Mouse (Mus musculus): Measurements from ENCODE around the gene Tmem151b. TPM values are rescaled to one million over a fixed set of nuclear protein-coding genes. Genes with fewer than 3 reads are reported as not detected.

The Tmem151b gene
- polyA plus RNA-seq, 1 experiment from 2014 or later, result 14.3 TPM

- Histone ChIP-seq H3K4me2 (ENCODE audit: low read depth, low read length) (no peak overlapping the region), H3K36me3 (ENCODE audit: control insufficient read depth, insufficient read depth, low read length) (no peaks in the 10 kb centered on the region), H3K4me3 (ENCODE audit: low read depth, low read length) (no peak overlapping the region), H3K27me3 (ENCODE audit: control insufficient read depth, insufficient read depth, low read length) (no peaks in the 10 kb centered on the region), H3K27ac (ENCODE audit: low read depth, low read length) (no peak overlapping the region), H3K4me1 (ENCODE audit: control insufficient read depth, insufficient read depth, low read length) (no peaks in the 10 kb centered on the region), H3K9ac (replicated peaks; ENCODE audit: low read depth, low read length) (no peak overlapping the region), H3K9me3 (ENCODE audit: control insufficient read depth, low read length) (no peaks in the 10 kb centered on the region)
- no peak for ATAC-seq (ENCODE audit: low read depth)
- WGBS, result 25% methylated on average over 5 of the region's 5 CpGs
Measured at GRCm38 (mm10) chr17:45526571-45526970, 22.9 kb downstream of the Tmem151b start.

- ATAC-seq (ENCODE audit: low read depth), result no peak
- no peak overlapping the region for H3K4me2 ChIP-seq (ENCODE audit: low read depth, low read length)
- no peaks in the 10 kb centered on the region for H3K4me1 ChIP-seq (ENCODE audit: control insufficient read depth, insufficient read depth, low read length)
- no peaks in the 10 kb centered on the region for H3K36me3 ChIP-seq (ENCODE audit: control insufficient read depth, insufficient read depth, low read length)
- no peak overlapping the region for H3K27ac ChIP-seq (ENCODE audit: low read depth, low read length)
- H3K27me3 ChIP-seq (ENCODE audit: control insufficient read depth, insufficient read depth, low read length), result no peaks in the 10 kb centered on the region
- no peaks in the 10 kb centered on the region for H3K9me3 ChIP-seq (ENCODE audit: control insufficient read depth, low read length)
- H3K4me3 ChIP-seq (ENCODE audit: low read depth, low read length), result no peak overlapping the region
- 45% methylated on average over 4 of the region's 4 CpGs for WGBS
- no peak overlapping the region for H3K9ac ChIP-seq (replicated peaks; ENCODE audit: low read depth, low read length)
Measured at GRCm38 (mm10) chr17:45524961-45525360, 24.5 kb downstream of the Tmem151b start.

- H3K27me3 ChIP-seq (ENCODE audit: control insufficient read depth, insufficient read depth, low read length), result no peaks in the 10 kb centered on the region
- WGBS, result 1% methylated on average over 21 of the region's 21 CpGs
- peak within 1 kb of the TSS; percentile 72 for H3K4me2 ChIP-seq (ENCODE audit: low read depth, low read length)
- no peaks in the 10 kb centered on the region for H3K9me3 ChIP-seq (ENCODE audit: control insufficient read depth, low read length)
- H3K36me3 ChIP-seq (ENCODE audit: control insufficient read depth, insufficient read depth, low read length), result 0 out of 2 replicates have a peak, but pooled peaks cover under 1% of the 10 kb centered on the region
- H3K4me3 ChIP-seq (ENCODE audit: low read depth, low read length), result peak within 1 kb of the TSS; percentile 29
- H3K9ac ChIP-seq (replicated peaks; ENCODE audit: low read depth, low read length), result peak within 1 kb of the TSS; percentile 44; the same call in 1 of the 2 replicates
- H3K27ac ChIP-seq (ENCODE audit: low read depth, low read length), result no peak within 1 kb of the TSS
- H3K4me1 ChIP-seq (ENCODE audit: control insufficient read depth, insufficient read depth, low read length), result no peaks in the 10 kb centered on the region
- peak; percentile 80; the same call in 1 of the 2 replicates for ATAC-seq (ENCODE audit: low read depth)
Measured at GRCm38 (mm10) chr17:45523263-45523662, 26.2 kb downstream of the Tmem151b start, which contains the start of gene Tcte1. Tcte1 (plus strand) TSS chr17:45523434.

- Histone ChIP-seq H3K36me3 (ENCODE audit: control insufficient read depth, insufficient read depth, low read length) (0 out of 2 replicates have a peak, but pooled peaks cover 4% of the 10 kb centered on the region), H3K27me3 (ENCODE audit: control insufficient read depth, insufficient read depth, low read length) (no peaks in the 10 kb centered on the region), H3K9ac (replicated peaks; ENCODE audit: low read depth, low read length) (no peak overlapping the region), H3K9me3 (ENCODE audit: control insufficient read depth, low read length) (no peaks in the 10 kb centered on the region), H3K4me2 (ENCODE audit: low read depth, low read length) (no peak overlapping the region), H3K27ac (ENCODE audit: low read depth, low read length) (no peak overlapping the region), H3K4me3 (ENCODE audit: low read depth, low read length) (no peak overlapping the region), H3K4me1 (ENCODE audit: control insufficient read depth, insufficient read depth, low read length) (no peaks in the 10 kb centered on the region)
- WGBS, result 84% methylated on average over 11 of the region's 11 CpGs
- ATAC-seq (ENCODE audit: low read depth), result no peak
Measured at GRCm38 (mm10) chr17:45520136-45520535, 29.3 kb downstream of the Tmem151b start.

- no peak for ATAC-seq (ENCODE audit: low read depth)
- H3K4me2 ChIP-seq (ENCODE audit: low read depth, low read length), result no peak overlapping the region
- 75% methylated on average over 12 of the region's 12 CpGs for WGBS
Measured at GRCm38 (mm10) chr17:45518766-45519475, 30.6 kb downstream of the Tmem151b start.

GRCm38 (mm10) chr17:45517549-45518215 is 31.8 kb downstream of the Tmem151b start:
- 93% methylated on average over 28 of the region's 28 CpGs for WGBS
- Histone ChIP-seq H3K27me3 (ENCODE audit: control insufficient read depth, insufficient read depth, low read length) (no peaks in the 10 kb centered on the region), H3K36me3 (ENCODE audit: control insufficient read depth, insufficient read depth, low read length) (0 out of 2 replicates have a peak, but pooled peaks cover 4% of the 10 kb centered on the region), H3K4me2 (ENCODE audit: low read depth, low read length) (no peak overlapping the region), H3K4me1 (ENCODE audit: control insufficient read depth, insufficient read depth, low read length) (no peaks in the 10 kb centered on the region), H3K4me3 (ENCODE audit: low read depth, low read length) (no peak overlapping the region), H3K9me3 (ENCODE audit: control insufficient read depth, low read length) (no peaks in the 10 kb centered on the region), H3K9ac (replicated peaks; ENCODE audit: low read depth, low read length) (no peak overlapping the region), H3K27ac (ENCODE audit: low read depth, low read length) (no peak overlapping the region)
- ATAC-seq (ENCODE audit: low read depth), result no peak

More at GRCm38 (mm10) chr17:45518766-45519475, 30.6 kb downstream of the Tmem151b start:
- Histone ChIP-seq H3K27ac (ENCODE audit: low read depth, low read length) (no peak overlapping the region), H3K9ac (replicated peaks; ENCODE audit: low read depth, low read length) (0 out of 2 replicates have a peak overlapping the region, but pooled peaks have one; percentile 2), H3K27me3 (ENCODE audit: control insufficient read depth, insufficient read depth, low read length) (no peaks in the 10 kb centered on the region), H3K4me1 (ENCODE audit: control insufficient read depth, insufficient read depth, low read length) (no peaks in the 10 kb centered on the region), H3K9me3 (ENCODE audit: control insufficient read depth, low read length) (no peaks in the 10 kb centered on the region), H3K4me3 (ENCODE audit: low read depth, low read length) (no peak overlapping the region), H3K36me3 (ENCODE audit: control insufficient read depth, insufficient read depth, low read length) (0 out of 2 replicates have a peak, but pooled peaks cover 4% of the 10 kb centered on the region)

- no peak overlapping the region for H3K4me2 ChIP-seq (ENCODE audit: low read depth, low read length)
- H3K4me3 ChIP-seq (ENCODE audit: low read depth, low read length), result no peak overlapping the region
- H3K9ac ChIP-seq (replicated peaks; ENCODE audit: low read depth, low read length), result no peak overlapping the region
- H3K27ac ChIP-seq (ENCODE audit: low read depth, low read length), result no peak overlapping the region
- 0 out of 2 replicates have a peak, but pooled peaks cover 4% of the 10 kb centered on the region for H3K36me3 ChIP-seq (ENCODE audit: control insufficient read depth, insufficient read depth, low read length)
- 97% methylated on average over 21 of the region's 21 CpGs for WGBS
- H3K4me1 ChIP-seq (ENCODE audit: control insufficient read depth, insufficient read depth, low read length), result no peaks in the 10 kb centered on the region
- no peak for ATAC-seq (ENCODE audit: low read depth)
- H3K9me3 ChIP-seq (ENCODE audit: control insufficient read depth, low read length), result no peaks in the 10 kb centered on the region
- no peaks in the 10 kb centered on the region for H3K27me3 ChIP-seq (ENCODE audit: control insufficient read depth, insufficient read depth, low read length)
Measured at GRCm38 (mm10) chr17:45517135-45517534, 32.3 kb downstream of the Tmem151b start.

- peak; percentile 46 for ATAC-seq (ENCODE audit: low read depth)
- Histone ChIP-seq H3K36me3 (ENCODE audit: control insufficient read depth, insufficient read depth, low read length) (0 out of 2 replicates have a peak, but pooled peaks cover 4% of the 10 kb centered on the region), H3K9me3 (ENCODE audit: control insufficient read depth, low read length) (no peaks in the 10 kb centered on the region), H3K9ac (replicated peaks; ENCODE audit: low read depth, low read length) (0 out of 2 replicates have a peak overlapping the region, but pooled peaks have one; percentile 11), H3K4me3 (ENCODE audit: low read depth, low read length) (no peak overlapping the region), H3K27me3 (ENCODE audit: control insufficient read depth, insufficient read depth, low read length) (no peaks in the 10 kb centered on the region), H3K27ac (ENCODE audit: low read depth, low read length) (no peak overlapping the region), H3K4me2 (ENCODE audit: low read depth, low read length) (no peak overlapping the region), H3K4me1 (ENCODE audit: control insufficient read depth, insufficient read depth, low read length) (no peaks in the 10 kb centered on the region)
- WGBS, result 51% methylated on average over 8 of the region's 8 CpGs
Measured at GRCm38 (mm10) chr17:45516488-45516887, 33.0 kb downstream of the Tmem151b start.

- no peak overlapping the region for H3K9ac ChIP-seq (replicated peaks; ENCODE audit: low read depth, low read length)
- H3K4me3 ChIP-seq (ENCODE audit: low read depth, low read length), result no peak overlapping the region
- H3K4me2 ChIP-seq (ENCODE audit: low read depth, low read length), result no peak overlapping the region
- 0 out of 2 replicates have a peak, but pooled peaks cover 4% of the 10 kb centered on the region for H3K36me3 ChIP-seq (ENCODE audit: control insufficient read depth, insufficient read depth, low read length)
- ATAC-seq (ENCODE audit: low read depth), result no peak
- H3K9me3 ChIP-seq (ENCODE audit: control insufficient read depth, low read length), result no peaks in the 10 kb centered on the region
- H3K27ac ChIP-seq (ENCODE audit: low read depth, low read length), result no peak overlapping the region
- no peaks in the 10 kb centered on the region for H3K4me1 ChIP-seq (ENCODE audit: control insufficient read depth, insufficient read depth, low read length)
- 87% methylated on average over 10 of the region's 10 CpGs for WGBS
- no peaks in the 10 kb centered on the region for H3K27me3 ChIP-seq (ENCODE audit: control insufficient read depth, insufficient read depth, low read length)
Measured at GRCm38 (mm10) chr17:45515806-45516205, 33.7 kb downstream of the Tmem151b start.

Data from neural tube, embryonic 14.5 days (tissue).